Mouse (Mus musculus): ENCODE measurements around the gene Irf1. TPM values are rescaled to one million over a fixed set of nuclear protein-coding genes. Genes with fewer than 3 reads are reported as not detected.

The Irf1 gene
- total and polyA plus RNA-seq, 3 experiments = 17.8 to 64.9 (median 23.6) TPM

GRCm38 (mm10) chr11:53816841-53817375, 47.1 kb downstream of the Irf1 start:
- Histone ChIP-seq H3K9me3 (replicated peaks; ENCODE audit: low read length) (no peaks in the 10 kb centered on the region), H3K27ac (ENCODE audit: insufficient read depth, low read depth) (no peak overlapping the region), H3K4me2 (ENCODE audit: insufficient read depth, low read depth, poor library complexity, severe bottlenecking) (no peak overlapping the region), H3K36me3 (replicated peaks in 1 of 2; ENCODE audit: control insufficient read depth in 1 of 2, insufficient read depth in 1 of 2, low read length in 1 of 2) (no peaks in the 10 kb centered on the region), H3K9ac (ENCODE audit: insufficient read depth, low read depth) (no peak overlapping the region), H3K27me3 (replicated peaks) (no peaks in the 10 kb centered on the region), H3K4me1 (ENCODE audit: control insufficient read depth in 1 of 2, insufficient read depth in 2 of 2) (peaks cover 53 to 79% of the 10 kb centered on the region in 2 experiments), H3K4me3 (replicated peaks in 1 of 3; ENCODE audit: low read depth in 2 of 3, low read length in 2 of 3, poor library complexity in 1 of 3) (no peak overlapping the region), H3K79me2 (replicated peaks; ENCODE audit: control insufficient read depth, extremely low read depth, insufficient read depth, poor library complexity, severe bottlenecking) (no peaks in the 10 kb centered on the region)
- TF ChIP-seq MAZ (IDR thresholded peaks at IDR 0.05; ENCODE audit: low read depth, low read length) = no peak
- no peak for TF ChIP-seq RCOR1 (conservative IDR thresholded peaks at IDR 0.05; ENCODE audit: low read depth, low read length)
- dilution Hi-C loops (cut with MboI; ENCODE audit: extremely low pct_ligation_motif_present, extremely low pct_unique_long_range_greater_than_20kb, low sequenced_read_pairs) (no loop called here), in situ Hi-C loops (cut with MboI; ENCODE audit: low pct_ligation_motif_present, low pct_unique_long_range_greater_than_20kb, low sequenced_read_pairs) (no loop called here)
- no peak for DNase-seq (ENCODE audit: extremely low read depth)

- H3K36me3 ChIP-seq (replicated peaks in 1 of 2; ENCODE audit: control insufficient read depth in 1 of 2, insufficient read depth in 1 of 2, low read length in 1 of 2) = no peaks in the 10 kb centered on the region
- no peaks in the 10 kb centered on the region for H3K27me3 ChIP-seq (replicated peaks)
- dilution Hi-C loops (cut with MboI; ENCODE audit: extremely low pct_ligation_motif_present, extremely low pct_unique_long_range_greater_than_20kb, low sequenced_read_pairs) = no loop called here
- H3K4me1 ChIP-seq (ENCODE audit: control insufficient read depth in 1 of 2, insufficient read depth in 2 of 2) = peaks cover 54 to 77% of the 10 kb centered on the region in 2 experiments
- peak overlapping the region; percentile 15; the same call in 1 of the 2 replicates for H3K9ac ChIP-seq (ENCODE audit: insufficient read depth, low read depth)
- in situ Hi-C loops (cut with MboI; ENCODE audit: low pct_ligation_motif_present, low pct_unique_long_range_greater_than_20kb, low sequenced_read_pairs) = no loop called here
- H3K9me3 ChIP-seq (replicated peaks; ENCODE audit: low read length) = no peaks in the 10 kb centered on the region
- H3K4me2 ChIP-seq (ENCODE audit: insufficient read depth, low read depth, poor library complexity, severe bottlenecking) = peak overlapping the region; percentile 0
- peak overlapping the region; percentile 100 for H3K27ac ChIP-seq (ENCODE audit: insufficient read depth, low read depth)
- peak; percentile 49 for DNase-seq (ENCODE audit: extremely low read depth)
- TF ChIP-seq PAX5 (IDR thresholded peaks at IDR 0.05; ENCODE audit: low read length) (no peak), EP300 (IDR thresholded peaks at IDR 0.05; ENCODE audit: low read length) (peak; percentile 85), ETS1 (conservative IDR thresholded peaks at IDR 0.05; ENCODE audit: low read depth, low read length) (peak; percentile 90), ZNF384 (IDR thresholded peaks at IDR 0.05; ENCODE audit: low read depth, low read length) (no peak), MAX (IDR thresholded peaks at IDR 0.05; ENCODE audit: low read length) (peak; percentile 21; the same call in 1 of the 2 replicates), CTCF (conservative IDR thresholded peaks at IDR 0.05 in 1 of 2, IDR thresholded peaks at IDR 0.05 in 1 of 2; ENCODE audit: low read depth in 2 of 2, low read length in 2 of 2) (no peak), CHD1 (IDR thresholded peaks at IDR 0.05; ENCODE audit: low read depth, low read length) (no peak), MYC (IDR thresholded peaks at IDR 0.05; ENCODE audit: low read depth, low read length) (peak; percentile 46; the same call in 1 of the 2 replicates), ZMIZ1 (IDR thresholded peaks at IDR 0.05; ENCODE audit: low read depth, low read length) (0 out of 2 replicates have a peak, but pooled peaks have one; percentile 41), MAZ (IDR thresholded peaks at IDR 0.05; ENCODE audit: low read depth, low read length) (peak; percentile 99), HCFC1 (IDR thresholded peaks at IDR 0.05; ENCODE audit: low read depth, low read length) (peak; percentile 36; the same call in 1 of the 2 replicates), SIN3A (IDR thresholded peaks at IDR 0.05; ENCODE audit: low read length) (peak; percentile 62; the same call in 1 of the 2 replicates), ELF1 (IDR thresholded peaks at IDR 0.05; ENCODE audit: low read depth, low read length) (peak; percentile 58), SMC3 (IDR thresholded peaks at IDR 0.05; ENCODE audit: low read depth, low read length) (peak; percentile 23; the same call in 1 of the 2 replicates), JUN (IDR thresholded peaks at IDR 0.05; ENCODE audit: insufficient read depth, low read depth, low read length) (no peak), TCF12 (IDR thresholded peaks at IDR 0.05; ENCODE audit: low read depth, low read length) (peak; percentile 88), MAFK (IDR thresholded peaks at IDR 0.05; ENCODE audit: insufficient replicate concordance, low read length) (no peak; the same call in 1 of the 2 replicates), IRF4 (IDR thresholded peaks at IDR 0.05; ENCODE audit: low read depth, low read length) (peak; percentile 88), ZC3H11A (IDR thresholded peaks at IDR 0.05; ENCODE audit: low read depth, low read length) (no peak), MEF2A (IDR thresholded peaks at IDR 0.05; ENCODE audit: borderline replicate concordance, low read depth, low read length) (peak; percentile 91), RCOR1 (conservative IDR thresholded peaks at IDR 0.05; ENCODE audit: low read depth, low read length) (peak; percentile 93), KAT2A (IDR thresholded peaks at IDR 0.05; ENCODE audit: insufficient replicate concordance, low read length) (peak; percentile 68; the same call in 1 of the 2 replicates), CHD2 (IDR thresholded peaks at IDR 0.05; ENCODE audit: low read length) (peak; percentile 86; the same call in 1 of the 2 replicates), BHLHE40 (IDR thresholded peaks at IDR 0.05; ENCODE audit: low read depth, low read length) (peak; percentile 78), MXI1 (IDR thresholded peaks at IDR 0.05; ENCODE audit: low read depth, low read length) (0 out of 2 replicates have a peak, but pooled peaks have one; percentile 44)
- no peak overlapping the region for H3K4me3 ChIP-seq (replicated peaks in 1 of 3; ENCODE audit: low read depth in 2 of 3, low read length in 2 of 3, poor library complexity in 1 of 3)
- no peaks in the 10 kb centered on the region for H3K79me2 ChIP-seq (replicated peaks; ENCODE audit: control insufficient read depth, extremely low read depth, insufficient read depth, poor library complexity, severe bottlenecking)
Observed at GRCm38 (mm10) chr11:53818794-53819193, 49.0 kb downstream of the Irf1 start.
